8 mouse cellular contexts compared by ENCODE assay signal in genomic region chr15:90841471-90841870, GRCm38 (mm10).
DNase-seq lines count a peak whose midpoint lies in the region; ATAC-seq and TF ChIP-seq lines count a peak whose summit lies in the region.

No protein-coding gene starts in this region.

- DNase-seq in heart, postnatal 0 days (ENCODE audit: low spot score) = peak; percentile 30
- DNase-seq in thymus, postnatal 0 days (ENCODE audit: low spot score) = peak; percentile 2
- no peak for DNase-seq in thymus, postnatal 36 days
- DNase-seq in midbrain, postnatal 0 days (ENCODE audit: low spot score) = peak; percentile 86
- DNase-seq in testis, postnatal 10 days (ENCODE audit: low spot score) = no peak
- no peak for DNase-seq in urinary bladder, postnatal 10 days (ENCODE audit: low spot score)

- no peak overlapping the region for H3K4me3 ChIP-seq in heart, postnatal 0 days (ENCODE audit: low read depth, low read length)
- H3K4me3 ChIP-seq in heart, embryonic 11.5 days (ENCODE audit: low read depth, low read length) = no peak overlapping the region
- H3K4me3 ChIP-seq in hindbrain, embryonic 15.5 days = no peak overlapping the region
- no peak overlapping the region for H3K4me3 ChIP-seq in midbrain, postnatal 0 days (ENCODE audit: low read depth, low read length)

- no peak overlapping the region for H3K9ac ChIP-seq in heart, postnatal 0 days (replicated peaks; ENCODE audit: low read depth, low read length)
- H3K9ac ChIP-seq in heart, embryonic 11.5 days (ENCODE audit: low read depth, low read length) = no peak overlapping the region
- H3K9ac ChIP-seq in hindbrain, embryonic 15.5 days = no peak overlapping the region
- no peak overlapping the region for H3K9ac ChIP-seq in midbrain, postnatal 0 days (replicated peaks; ENCODE audit: low read length, poor library complexity, severe bottlenecking)

- H3K27ac ChIP-seq in heart, postnatal 0 days (ENCODE audit: low read depth) = no peak overlapping the region
- no peak overlapping the region for H3K27ac ChIP-seq in heart, embryonic 11.5 days (ENCODE audit: low read depth, low read length)
- no peak overlapping the region for H3K27ac ChIP-seq in hindbrain, embryonic 15.5 days (replicated peaks)
- no peak overlapping the region for H3K27ac ChIP-seq in midbrain, postnatal 0 days (ENCODE audit: low read depth, low read length)

- no peak for TF ChIP-seq EP300 in heart, postnatal 0 days (IDR thresholded peaks at IDR 0.05; ENCODE audit: low read depth)

- no peaks in the 10 kb centered on the region for H3K9me3 ChIP-seq in heart, postnatal 0 days (replicated peaks; ENCODE audit: control insufficient read depth, low read length)
- no peaks in the 10 kb centered on the region for H3K9me3 ChIP-seq in heart, embryonic 11.5 days (replicated peaks; ENCODE audit: control insufficient read depth, low read length)
- H3K9me3 ChIP-seq in hindbrain, embryonic 15.5 days = no peaks in the 10 kb centered on the region
- no peaks in the 10 kb centered on the region for H3K9me3 ChIP-seq in midbrain, postnatal 0 days (ENCODE audit: low read length)

- 18% methylated on average over 5 of the region's 5 CpGs for WGBS in heart, postnatal 0 days
- WGBS in heart, embryonic 11.5 days (ENCODE audit: insufficient replicate concordance) = 29% methylated on average over 5 of the region's 5 CpGs
- 22% methylated on average over 5 of the region's 5 CpGs for WGBS in hindbrain, embryonic 15.5 days
- WGBS in midbrain, postnatal 0 days = 18% methylated on average over 5 of the region's 5 CpGs

- TF ChIP-seq CTCF in heart, postnatal 0 days (IDR thresholded peaks at IDR 0.05; ENCODE audit: low read depth) = peak; percentile 79
- TF ChIP-seq CTCF in midbrain, postnatal 0 days (IDR thresholded peaks at IDR 0.05) = peak; percentile 89

- no peaks in the 10 kb centered on the region for H3K27me3 ChIP-seq in heart, postnatal 0 days (ENCODE audit: control insufficient read depth, insufficient read depth, low read length)
- no peaks in the 10 kb centered on the region for H3K27me3 ChIP-seq in heart, embryonic 11.5 days (ENCODE audit: control insufficient read depth, insufficient read depth, low read length)
- H3K27me3 ChIP-seq in hindbrain, embryonic 15.5 days = no peaks in the 10 kb centered on the region
- no peaks in the 10 kb centered on the region for H3K27me3 ChIP-seq in midbrain, postnatal 0 days (ENCODE audit: insufficient read depth, low read length)

- H3K4me1 ChIP-seq in heart, postnatal 0 days (ENCODE audit: control insufficient read depth, insufficient read depth) = no peaks in the 10 kb centered on the region
- no peaks in the 10 kb centered on the region for H3K4me1 ChIP-seq in heart, embryonic 11.5 days (ENCODE audit: control insufficient read depth, insufficient read depth, low read length)
- no peaks in the 10 kb centered on the region for H3K4me1 ChIP-seq in hindbrain, embryonic 15.5 days (replicated peaks)
- H3K4me1 ChIP-seq in midbrain, postnatal 0 days (ENCODE audit: insufficient read depth, low read length) = no peaks in the 10 kb centered on the region

- ATAC-seq in heart, postnatal 0 days (ENCODE audit: insufficient read depth, low read depth) = no peak
- no peak for ATAC-seq in heart, embryonic 11.5 days (replicated peaks; ENCODE audit: insufficient number of reproducible peaks, low FRiP score, low TSS enrichment)
- ATAC-seq in hindbrain, embryonic 15.5 days (ENCODE audit: low FRiP score, low read depth) = 0 out of 2 replicates have a peak, but pooled peaks have one; percentile 34
- no peak for ATAC-seq in midbrain, postnatal 0 days (ENCODE audit: low FRiP score)

- H3K4me2 ChIP-seq in heart, postnatal 0 days (ENCODE audit: low read depth, low read length) = no peak overlapping the region
- no peak overlapping the region for H3K4me2 ChIP-seq in heart, embryonic 11.5 days
- no peak overlapping the region for H3K4me2 ChIP-seq in hindbrain, embryonic 15.5 days
- no peak overlapping the region for H3K4me2 ChIP-seq in midbrain, postnatal 0 days (ENCODE audit: low read depth, low read length, poor library complexity, severe bottlenecking)

- H3K36me3 ChIP-seq in heart, postnatal 0 days (replicated peaks; ENCODE audit: control insufficient read depth, insufficient read depth, low read length) = no peaks in the 10 kb centered on the region
- no peaks in the 10 kb centered on the region for H3K36me3 ChIP-seq in heart, embryonic 11.5 days (ENCODE audit: control insufficient read depth, insufficient read depth, low read length)
- no peaks in the 10 kb centered on the region for H3K36me3 ChIP-seq in hindbrain, embryonic 15.5 days
- no peaks in the 10 kb centered on the region for H3K36me3 ChIP-seq in midbrain, postnatal 0 days (ENCODE audit: insufficient read depth, low read length)

Comparison
In these comparisons a context has a peak if more than half of its experiments do, and no peak if none do; other contexts are left out.
1. DNase-seq: peak in heart, postnatal 0 days (single experiment), thymus, postnatal 0 days (single experiment) and midbrain, postnatal 0 days (single experiment); none in thymus, postnatal 36 days (0 of 2), testis, postnatal 10 days (single experiment) and urinary bladder, postnatal 10 days (single experiment).